Mouse (Mus musculus) layer of hippocampus, adult 2 months (tissue): Measurements from ENCODE around the gene Olfr979. TPM values are rescaled to one million over a fixed set of nuclear protein-coding genes. Genes with fewer than 3 reads are reported as not detected.
"Not testable (repeated sequence)": the region's sequence is repeated elsewhere in the genome, so short reads cannot be mapped to it uniquely, and the experiment has no call there.

Experiments
- DNase-seq, 2 experiments: peaks; one replicate each; pipeline ENCODE4 v3.0.0; 2022; ENCODE audit warnings: low spot score in 2 of 2
- H3K27ac ChIP-seq: fragments of 200-600 bp; 2 replicates; pipeline ENCODE4 v1.8.1; 2022
- H3K4me3 ChIP-seq: fragments of 200-600 bp; 2 replicates; pipeline ENCODE4 v1.8.1; 2022; ENCODE audit warnings: mild to moderate bottlenecking
- CTCF ChIP-seq: fragments of 200-600 bp; conservative IDR thresholded peaks from 2 replicates; pipeline ENCODE4 v1.8.1; 2022; ENCODE audit warnings: antibody characterized with exemption, mild to moderate bottlenecking, moderate library complexity
- long read RNA-seq, 2 experiments: library from polyadenylated mRNA; stranded (forward); transcript quantifications; one replicate each; pipeline ENCODE4 v2.0.0; 2021; ENCODE audit warnings: borderline mapping rate in 2 of 2
- total RNA-seq, 2 experiments: library from RNA; stranded (reverse); gene quantifications; 2 replicates each; pipeline ENCODE4 v1.2.3; 2021

Gene Olfr979
- not detected for total RNA-seq
- long read RNA-seq, experiment 1: 0 reads
- long read RNA-seq, experiment 2: 0 reads

DNA sequence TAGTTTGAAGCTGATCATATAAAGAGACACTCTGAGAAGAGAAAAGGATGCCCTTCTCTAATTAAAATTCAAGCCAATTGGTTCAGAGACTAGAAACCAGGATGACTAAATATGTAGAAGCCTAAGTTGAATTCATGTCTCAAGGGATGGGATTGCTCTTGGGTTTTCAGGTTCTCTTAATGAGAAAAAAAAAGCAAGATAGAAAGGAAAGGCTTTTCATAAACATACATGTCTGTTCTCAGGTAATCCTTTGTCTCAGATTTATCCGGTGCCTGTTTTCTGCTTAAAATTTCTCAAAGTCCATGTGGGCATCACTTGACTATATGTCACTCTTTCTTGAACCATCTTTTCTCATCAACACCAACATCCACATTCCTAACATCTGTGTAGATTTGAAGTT, at the start of gene Olfr979:
Gene Olfr979, minus strand, starts transcription at position 101 of the 400 bp plus-strand sequence.
- no peak for DNase-seq
- H3K4me3 ChIP-seq: no peak within 1 kb of the TSS
- no peak within 1 kb of the TSS for H3K27ac ChIP-seq
- no peak for TF ChIP-seq CTCF

GRCm38 (mm10) chr9:40050138-40050537, 46.9 kb upstream of the Olfr979 start:
- Histone ChIP-seq H3K4me3 (no peak overlapping the region), H3K27ac (no peak overlapping the region)
- no peak for TF ChIP-seq CTCF
- no peak for DNase-seq

DNA sequence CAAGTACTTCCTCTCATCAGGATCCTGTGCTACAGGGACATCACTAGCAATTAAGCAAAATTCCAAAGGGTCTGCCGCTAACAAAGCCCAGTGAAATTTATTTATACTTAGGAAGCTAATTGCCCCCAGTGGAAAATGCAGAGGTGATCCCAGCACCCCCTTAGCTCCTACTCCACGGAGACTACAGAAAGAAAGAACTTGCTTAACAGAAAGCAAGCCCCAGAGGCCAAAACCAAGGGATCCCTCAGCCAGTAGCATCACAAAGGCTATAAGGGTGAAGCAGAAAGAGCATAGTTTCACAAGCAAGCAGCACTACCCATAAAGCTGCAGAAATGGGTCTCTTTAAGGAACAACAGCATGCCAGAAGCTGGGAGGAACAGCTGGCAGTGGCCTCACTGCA, 17.9 kb upstream of the Olfr979 start, which contains the start of gene Olfr981:
Gene Olfr981, plus strand, starts transcription at position 301 of the 400 bp plus-strand sequence.
- Histone ChIP-seq H3K4me3 (no peak within 1 kb of the TSS), H3K27ac (no peak within 1 kb of the TSS)
- TF ChIP-seq CTCF: no peak
- no peak for DNase-seq

DNA sequence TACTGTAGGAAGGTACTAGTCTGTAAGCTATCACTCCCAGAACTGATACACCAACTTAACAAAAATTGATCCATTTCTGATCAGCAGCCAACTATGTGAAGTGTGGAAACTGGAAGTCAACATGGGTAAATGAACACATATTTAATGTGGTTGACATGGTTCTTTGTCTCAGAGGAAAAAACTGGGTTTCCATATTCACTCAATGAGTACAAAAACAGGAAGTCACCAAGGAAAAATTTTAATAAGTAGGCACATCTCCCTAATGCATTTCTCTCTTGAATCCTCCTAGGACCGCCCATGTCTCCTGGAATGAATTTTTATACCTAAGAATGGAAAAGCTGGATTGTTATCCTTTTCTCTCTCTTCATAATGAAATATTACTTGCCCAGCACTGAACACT, 6.2 kb upstream of the Olfr979 start, which contains the start of gene Olfr980:
Gene Olfr980, minus strand, starts transcription at position 101 of the 400 bp plus-strand sequence.
- DNase-seq: no peak
- no peak for TF ChIP-seq CTCF
- Histone ChIP-seq H3K4me3 (no peak within 1 kb of the TSS), H3K27ac (no peak within 1 kb of the TSS)

DNA sequence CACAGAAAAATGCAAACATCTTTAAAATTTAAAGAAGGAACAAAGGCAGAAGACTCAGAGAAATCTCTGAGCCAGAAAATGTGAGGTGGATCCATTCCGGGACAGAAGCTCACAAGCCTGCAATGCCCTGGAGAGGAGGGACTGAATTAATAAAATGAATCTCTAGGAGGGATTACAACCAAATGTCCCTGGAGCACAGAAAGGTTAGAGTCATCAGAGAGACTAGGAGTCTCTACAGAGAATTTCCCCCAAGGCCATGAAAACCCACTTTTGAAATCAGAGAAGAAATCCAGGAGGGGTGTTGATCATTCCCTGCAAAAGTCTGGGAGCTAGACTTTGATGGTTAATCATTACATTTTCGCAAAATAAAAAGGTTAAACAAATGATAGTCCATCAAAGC, 11.5 kb downstream of the Olfr979 start, which contains the start of gene Olfr978:
Gene Olfr978, plus strand, starts transcription at position 301 of the 400 bp plus-strand sequence.
- no peak for DNase-seq
- Histone ChIP-seq H3K4me3 (no peak within 1 kb of the TSS), H3K27ac (no peak within 1 kb of the TSS)
- TF ChIP-seq CTCF: no peak

GRCm38 (mm10) chr9:39976581-39977145, 26.6 kb downstream of the Olfr979 start:
- H3K4me3 ChIP-seq, DNase-seq, H3K27ac ChIP-seq: not testable (repeated sequence)

- not testable (repeated sequence) for DNase-seq, H3K4me3 ChIP-seq, H3K27ac ChIP-seq
Observed at GRCm38 (mm10) chr9:39961033-39961432, 42.2 kb downstream of the Olfr979 start, which contains the start of gene Olfr976. Gene Olfr976 (minus strand): TSS chr9:39961133.

GRCm38 (mm10) chr9:39951946-39952345, 51.3 kb downstream of the Olfr979 start, which contains the start of gene Olfr975:
Gene Olfr975 (minus strand): TSS chr9:39952046.
- no peak for DNase-seq
- H3K27ac ChIP-seq: no peak within 1 kb of the TSS
- no peak within 1 kb of the TSS for H3K4me3 ChIP-seq
- no peak for TF ChIP-seq CTCF

Other genes starting within 250 kb of the Olfr979 start
- gene Olfr968, start 220.2 kb downstream of the Olfr979 start, total RNA-seq: not detected
- gene Olfr969, start 212.5 kb downstream of the Olfr979 start, total RNA-seq: not detected
- not detected for gene Olfr970, start 194.6 kb downstream of the Olfr979 start, total RNA-seq
- gene Olfr971, start 166.6 kb downstream of the Olfr979 start, total RNA-seq: not detected
- gene Olfr972, start 137.0 kb downstream of the Olfr979 start, total RNA-seq: not detected
- not detected for gene Olfr229, start 96.1 kb downstream of the Olfr979 start, total RNA-seq
- not detected for gene Olfr974, start 66.0 kb downstream of the Olfr979 start, total RNA-seq
- gene Olfr975, start 51.4 kb downstream of the Olfr979 start, total RNA-seq: not detected
- gene Olfr976, start 42.3 kb downstream of the Olfr979 start, total RNA-seq: not detected
- not detected for gene Olfr978, start 11.4 kb downstream of the Olfr979 start, total RNA-seq
- gene Olfr980, start 6.1 kb upstream of the Olfr979 start, total RNA-seq: not detected
- not detected for gene Olfr981, start 18.0 kb upstream of the Olfr979 start, total RNA-seq
- not detected for gene Olfr982, start 70.4 kb upstream of the Olfr979 start, total RNA-seq
- not detected for gene Olfr983, start 90.1 kb upstream of the Olfr979 start, total RNA-seq
- not detected for gene Olfr984, start 110.7 kb upstream of the Olfr979 start, total RNA-seq
- gene Olfr985, start 126.7 kb upstream of the Olfr979 start, total RNA-seq: not detected
- not detected for gene Tmem225, start 144.7 kb upstream of the Olfr979 start, total RNA-seq
- gene Olfr986, start 177.5 kb upstream of the Olfr979 start, total RNA-seq: not detected
- gene Zfp202, start 188.9 kb upstream of the Olfr979 start, total RNA-seq: 1 to 10 TPM; 3.2 to 4.4 TPM